Mouse (Mus musculus) embryonic fibroblast, embryonic 13.5 days (primary cell): ENCODE measurements around the gene Phldb1.

Experiments used
- CTCF ChIP-seq: IDR thresholded peaks from 2 replicates; pipeline ENCODE4 v1.5.1; 2011; ENCODE audit warnings: mild to moderate bottlenecking, control low read depth, low read length, moderate library complexity, borderline replicate concordance; ENCODE audit not compliant: insufficient read depth
- POLR2A ChIP-seq: IDR thresholded peaks from 2 replicates; pipeline ENCODE4 v1.6.1; 2011; ENCODE audit warnings: low read depth, mild to moderate bottlenecking, control low read depth, low read length, moderate library complexity

- TF ChIP-seq POLR2A (no peak), CTCF (no peak)
These were observed 79.6 kb downstream of the Phldb1 start for GRCm38 (mm10) chr9:44655098-44656066.
